Mouse (Mus musculus) intestine, embryonic 16.5 days (tissue): ENCODE results near the gene Taf13. TPM values are rescaled to one million over a fixed set of nuclear protein-coding genes. Genes with fewer than 3 reads are reported as not detected.

ENCODE experiments used
- ATAC-seq: fragments of 200-750 bp; cut with Nextera tagmentation; 2 replicates; pipeline ENCODE4 v1.8.0; 2017; ENCODE audit warnings: moderate TSS enrichment, moderate library complexity
- H3K27ac ChIP-seq: fragments of 300-500 bp; sonication (generic); 2 replicates; pipeline ENCODE4 v1.5.1; 2014; ENCODE audit warnings: mild to moderate bottlenecking, low read length
- H3K27me3 ChIP-seq: fragments of 300-500 bp; sonication (generic); replicated peaks from 2 replicates; pipeline ENCODE4 v1.6.1; 2014; ENCODE audit warnings: low read length, control low read depth, mixed read lengths; ENCODE audit not compliant: control insufficient read depth, insufficient read depth
- H3K36me3 ChIP-seq: fragments of 300-500 bp; sonication (generic); 2 replicates; pipeline ENCODE4 v1.6.1; 2014; ENCODE audit warnings: low read length, control low read depth; ENCODE audit not compliant: control insufficient read depth, insufficient read depth
- H3K4me1 ChIP-seq: fragments of 300-500 bp; sonication (generic); 2 replicates; pipeline ENCODE4 v1.6.1; 2014; ENCODE audit warnings: low read length, control low read depth, mixed read lengths; ENCODE audit not compliant: control insufficient read depth, insufficient read depth
- H3K4me2 ChIP-seq: fragments of 300-500 bp; sonication (generic); 2 replicates; pipeline ENCODE4 v1.6.1; 2014; ENCODE audit warnings: low read depth, low read length, control low read depth
- H3K4me3 ChIP-seq: fragments of 300-500 bp; sonication (generic); 2 replicates; pipeline ENCODE4 v1.5.1; 2014; ENCODE audit warnings: mild to moderate bottlenecking, low read length
- H3K9ac ChIP-seq: fragments of 300-500 bp; sonication (generic); 2 replicates; pipeline ENCODE4 v1.6.1; 2014; ENCODE audit warnings: low read depth, low read length
- H3K9me3 ChIP-seq: fragments of 300-500 bp; sonication (generic); 2 replicates; pipeline ENCODE4 v1.6.1; 2016; ENCODE audit warnings: low read length, control low read depth; ENCODE audit not compliant: control insufficient read depth
- WGBS: fragments of 180-500 bp; shearing (Covaris S2); extraction: QIAGEN DNeasy Blood & Tissue Kit; methylation state at CpG from one replicate; pipeline ENCODE4 v1.1.7; 2014; 5-methylcytosine and 5-hydroxymethylcytosine counted together
- microRNA-seq: library from miRNA; unstranded; fragments of <30 nt; microRNA quantifications from one replicate; pipeline ENCODE4, GENCODE M21; 2016
- polyA plus RNA-seq: library from polyadenylated mRNA; unstranded; fragments of >200 nt; fragmentation: Nextera tagmentation; extraction: Ambion mirVana; gene quantifications from 2 replicates; pipeline ENCODE4 v1.2.1, GENCODE M21; 2015

The Taf13 gene
- polyA plus RNA-seq, 1 experiment from 2014 or later, result 36.2 TPM

- WGBS, result 45% methylated on average over 3 of the region's 3 CpGs
- no peak overlapping the region for H3K27ac ChIP-seq
- no peaks in the 10 kb centered on the region for H3K4me1 ChIP-seq
- H3K4me3 ChIP-seq, result no peak overlapping the region
- no peaks in the 10 kb centered on the region for H3K27me3 ChIP-seq
- no peak overlapping the region for H3K4me2 ChIP-seq
- no peaks in the 10 kb centered on the region for H3K36me3 ChIP-seq
- ATAC-seq, result no peak
- H3K9me3 ChIP-seq, result no peaks in the 10 kb centered on the region
- H3K9ac ChIP-seq, result no peak overlapping the region
Observed at GRCm38 (mm10) chr3:108608906-108609305, 37.4 kb downstream of the Taf13 start.

Small RNA genes within 50 kb of the gene (microRNA-seq; reads per million reads assigned to microRNA genes)
- not detected for gene Gm22860

Other genes starting within 250 kb of the Taf13 start
- not detected in 2 replicates for gene Mybphl, start 206.8 kb upstream of the Taf13 start, polyA plus RNA-seq
- 22.1 and 26.1 TPM in 2 replicates for gene Psrc1, start 187.9 kb upstream of the Taf13 start, polyA plus RNA-seq
- gene Celsr2, start 156.1 kb upstream of the Taf13 start, polyA plus RNA-seq, result 2.6 and 3.0 TPM in 2 replicates
- gene Sars, start 126.5 kb upstream of the Taf13 start, polyA plus RNA-seq, result 166 and 168 TPM in 2 replicates
- not detected in 2 replicates for gene 1700013F07Rik, start 37.5 kb upstream of the Taf13 start, polyA plus RNA-seq
- gene 5330417C22Rik, start 35.2 kb upstream of the Taf13 start, polyA plus RNA-seq, result 15.5 and 18.0 TPM in 2 replicates
- gene Tmem167b, start 9.2 kb upstream of the Taf13 start, polyA plus RNA-seq, result 34.4 and 34.9 TPM in 2 replicates
- 6.4 and 7.1 TPM in 2 replicates for gene Wdr47, start 19.6 kb downstream of the Taf13 start, polyA plus RNA-seq
- 62.6 and 63.1 TPM in 2 replicates for gene Clcc1, start 82.2 kb downstream of the Taf13 start, polyA plus RNA-seq
- 45.3 and 49.5 TPM in 2 replicates for gene Gpsm2, start 150.6 kb downstream of the Taf13 start, polyA plus RNA-seq
- 0.21 and 0.50 TPM in 2 replicates for gene Aknad1, start 168.0 kb downstream of the Taf13 start, polyA plus RNA-seq